Mouse (Mus musculus) adrenal gland, adult (tissue): ENCODE results near the gene Ssbp2.

Source experiments
- DNase-seq, 2 experiments: peaks; one replicate each; pipeline ENCODE4 v3.0.0; 2022 to 2023; ENCODE audit warnings: low spot score in 1 of 2; ENCODE audit not compliant: inconsistent age in 2 of 2

Gene Ssbp2

GRCm38 (mm10) chr13:91723108-91723735 lies 263.1 kb downstream of the Ssbp2 start:
- DNase-seq: peak; percentile 15 to 60

DNA sequence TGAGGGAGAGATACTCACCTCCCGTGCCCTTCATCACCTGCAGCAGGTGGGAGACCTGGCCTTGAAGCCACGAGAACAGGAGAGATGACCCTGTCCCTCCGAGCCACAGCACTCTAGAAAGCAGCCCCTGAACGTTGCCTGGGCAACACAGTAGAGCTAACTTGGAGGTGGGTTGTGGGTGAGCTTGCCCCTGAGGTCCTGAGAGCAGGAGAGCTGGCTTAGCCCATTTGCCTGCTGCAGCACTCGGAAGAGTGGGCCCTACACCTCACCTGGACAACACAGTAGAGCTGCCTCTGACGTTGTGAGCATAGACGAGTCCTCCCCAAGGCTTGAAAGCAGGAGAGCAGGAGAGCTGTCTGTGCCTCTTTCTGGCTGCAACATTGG lies 263.6 kb downstream of the Ssbp2 start:
- no peak for DNase-seq

- peak in 1 of 2 experiments; percentile 33 for DNase-seq
Observed at GRCm38 (mm10) chr13:91724211-91724610, 264.1 kb downstream of the Ssbp2 start.

- no peak for DNase-seq
Observed at GRCm38 (mm10) chr13:91725130-91725529, 265.0 kb downstream of the Ssbp2 start.

- peak in 1 of 2 experiments; percentile 40 for DNase-seq
Observed at GRCm38 (mm10) chr13:91727899-91728298, 267.8 kb downstream of the Ssbp2 start.

DNA sequence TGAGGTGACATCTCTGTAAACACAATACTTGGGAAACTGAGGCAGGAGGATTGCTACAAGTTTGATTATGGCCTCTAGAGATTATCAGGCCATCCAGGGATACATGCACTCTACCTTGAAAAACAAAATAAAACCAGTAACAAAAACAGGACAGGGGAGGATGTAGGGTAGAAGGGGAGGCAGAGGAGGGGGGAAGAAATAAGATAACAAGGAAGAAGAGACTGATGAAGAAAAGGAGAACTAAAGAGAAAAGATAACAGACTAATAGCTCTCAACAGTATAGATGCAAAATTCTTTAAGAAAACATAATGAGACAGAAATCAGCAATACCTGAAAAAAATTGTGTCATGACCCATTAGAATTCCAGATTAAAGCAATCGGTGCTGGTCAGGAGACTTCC lies 277.1 kb downstream of the Ssbp2 start:
- no peak for DNase-seq

GRCm38 (mm10) chr13:91740851-91741250 lies 280.8 kb downstream of the Ssbp2 start:
- DNase-seq: no peak

- DNase-seq: peak; percentile 66 to 82
Observed at GRCm38 (mm10) chr13:91741280-91742047, 281.4 kb downstream of the Ssbp2 start, which contains the start of gene Acot12. Acot12 (plus strand) TSS chr13:91741512.

DNA sequence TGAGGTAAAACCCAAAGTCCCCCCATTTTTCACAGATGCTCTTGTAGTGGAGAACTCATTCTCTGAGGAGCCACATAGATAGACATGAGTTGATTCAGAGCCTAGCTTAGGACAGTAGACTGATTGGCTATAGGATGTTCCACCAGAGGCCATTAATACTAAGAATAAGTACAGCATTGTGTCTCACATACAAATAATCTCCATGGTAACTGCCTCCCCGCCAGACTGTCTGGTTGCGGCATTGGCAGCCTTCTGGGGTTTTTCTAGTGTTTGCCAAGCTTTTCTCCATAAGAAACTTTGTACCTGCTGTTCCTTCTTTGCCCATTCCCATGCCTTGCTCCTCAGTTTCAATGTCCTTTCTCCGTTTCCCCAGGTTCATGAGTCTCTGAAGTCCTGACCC lies 283.1 kb downstream of the Ssbp2 start:
- DNase-seq: no peak

- no peak for DNase-seq
Observed at GRCm38 (mm10) chr13:91746470-91746869, 286.4 kb downstream of the Ssbp2 start.

GRCm38 (mm10) chr13:91748401-91748800 lies 288.3 kb downstream of the Ssbp2 start:
- DNase-seq: no peak

- DNase-seq: no peak
Observed at GRCm38 (mm10) chr13:91749981-91750380, 289.9 kb downstream of the Ssbp2 start.
